Mouse (Mus musculus) midbrain, postnatal 0 days (tissue): ENCODE measurements around the gene Lrrtm1. TPM values are rescaled to one million over a fixed set of nuclear protein-coding genes. Genes with fewer than 3 reads are reported as not detected.

Experiments used
- ATAC-seq: fragments of 200-750 bp; cut with Nextera tagmentation; 2 replicates; pipeline ENCODE4 v1.8.0; 2017; ENCODE audit warnings: moderate number of reproducible peaks, mild to moderate bottlenecking, moderate TSS enrichment, moderate library complexity; ENCODE audit not compliant: low FRiP score
- DNase-seq: peaks from one replicate; pipeline ENCODE4 v3.0.0-alpha.2; 2015; ENCODE audit warnings: low spot score
- H3K27ac ChIP-seq: fragments of 300-500 bp; sonication (generic); 2 replicates; pipeline ENCODE4 v1.5.1; 2014; ENCODE audit warnings: low read depth, mild to moderate bottlenecking, low read length, mixed read lengths
- H3K27me3 ChIP-seq: fragments of 300-500 bp; sonication (generic); 2 replicates; pipeline ENCODE4 v1.6.1; 2014; ENCODE audit warnings: low read length, control low read depth, mixed read lengths; ENCODE audit not compliant: insufficient read depth
- H3K36me3 ChIP-seq: fragments of 300-500 bp; sonication (generic); 2 replicates; pipeline ENCODE4 v1.6.1; 2014; ENCODE audit warnings: low read length, control low read depth, mixed read lengths; ENCODE audit not compliant: insufficient read depth
- H3K4me1 ChIP-seq: fragments of 300-500 bp; sonication (generic); 2 replicates; pipeline ENCODE4 v1.6.1; 2014; ENCODE audit warnings: mild to moderate bottlenecking, control low read depth, antibody characterized with exemption, low read length, mixed read lengths; ENCODE audit not compliant: insufficient read depth
- H3K4me2 ChIP-seq: fragments of 300-500 bp; sonication (generic); 2 replicates; pipeline ENCODE4 v1.6.1; 2014; ENCODE audit warnings: low read depth, mild to moderate bottlenecking, low read length, mixed read lengths; ENCODE audit not compliant: poor library complexity, severe bottlenecking
- H3K4me3 ChIP-seq: fragments of 300-500 bp; sonication (generic); 2 replicates; pipeline ENCODE4 v1.5.1; 2014; ENCODE audit warnings: low read depth, mild to moderate bottlenecking, low read length, moderate library complexity
- H3K9ac ChIP-seq: fragments of 300-500 bp; sonication (generic); replicated peaks from 2 replicates; pipeline ENCODE4 v1.6.1; 2014; ENCODE audit warnings: mild to moderate bottlenecking, low read length, moderate library complexity, mixed read lengths; ENCODE audit not compliant: poor library complexity, severe bottlenecking
- H3K9me3 ChIP-seq: fragments of 300-500 bp; sonication (generic); 2 replicates; pipeline ENCODE4 v1.6.1; 2016; ENCODE audit warnings: low read length, control low read depth
- CTCF ChIP-seq: IDR thresholded peaks from 2 replicates; pipeline ENCODE4 v1.5.1; 2016; ENCODE audit warnings: antibody characterized with exemption, mild to moderate bottlenecking
- WGBS: fragments of 180-500 bp; shearing (Covaris S2); extraction: QIAGEN DNeasy Blood & Tissue Kit; methylation state at CpG from one replicate; pipeline ENCODE4 v1.1.7; 2014; 5-methylcytosine and 5-hydroxymethylcytosine counted together
- polyA plus RNA-seq: library from polyadenylated mRNA; unstranded; fragments of >200 nt; fragmentation: Nextera tagmentation; extraction: Ambion mirVana; gene quantifications from 2 replicates; pipeline ENCODE4 v1.2.1, GENCODE M21; 2015
- total RNA-seq: library from RNA; depleted of rRNA; stranded (reverse); fragments of >200 nt; gene quantifications from 2 replicates; pipeline ENCODE4 v1.2.3, GENCODE M21; 2014

The Lrrtm1 gene
- total and polyA plus RNA-seq, 2 experiments from 2014 or later = 61.5 to 72.8 TPM

DNA sequence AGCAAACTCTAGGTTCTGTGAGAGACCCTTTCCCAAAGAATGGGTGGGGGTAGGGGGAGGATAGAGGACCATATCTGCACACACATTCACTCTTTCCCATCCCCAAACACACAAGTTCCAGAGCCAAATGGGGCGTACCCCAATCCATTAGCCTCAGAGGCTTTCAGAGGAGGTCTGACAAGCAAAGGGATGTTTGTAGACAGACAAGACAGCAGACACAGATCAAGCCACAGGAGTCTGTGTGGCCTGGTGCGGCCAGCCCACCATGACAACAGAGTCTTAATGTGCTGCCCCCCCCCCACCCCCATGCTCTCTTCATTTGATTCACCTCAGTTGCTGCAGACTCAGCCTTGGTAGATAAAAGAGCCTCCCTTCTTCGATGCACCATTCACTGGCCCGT lies 27.2 kb upstream of the Lrrtm1 start:
- TF ChIP-seq CTCF = no peak
- no peak overlapping the region for H3K4me2 ChIP-seq
- H3K27me3 ChIP-seq = no peaks in the 10 kb centered on the region
- H3K4me3 ChIP-seq = no peak overlapping the region
- no peak overlapping the region for H3K9ac ChIP-seq
- WGBS = 52% methylated on average over 4 of the region's 4 CpGs
- DNase-seq = no peak
- peaks cover 5% of the 10 kb centered on the region; the same call in 1 of the 2 replicates for H3K4me1 ChIP-seq
- no peak overlapping the region for H3K27ac ChIP-seq
- H3K36me3 ChIP-seq = no peaks in the 10 kb centered on the region
- ATAC-seq = no peak
- no peaks in the 10 kb centered on the region for H3K9me3 ChIP-seq

DNA sequence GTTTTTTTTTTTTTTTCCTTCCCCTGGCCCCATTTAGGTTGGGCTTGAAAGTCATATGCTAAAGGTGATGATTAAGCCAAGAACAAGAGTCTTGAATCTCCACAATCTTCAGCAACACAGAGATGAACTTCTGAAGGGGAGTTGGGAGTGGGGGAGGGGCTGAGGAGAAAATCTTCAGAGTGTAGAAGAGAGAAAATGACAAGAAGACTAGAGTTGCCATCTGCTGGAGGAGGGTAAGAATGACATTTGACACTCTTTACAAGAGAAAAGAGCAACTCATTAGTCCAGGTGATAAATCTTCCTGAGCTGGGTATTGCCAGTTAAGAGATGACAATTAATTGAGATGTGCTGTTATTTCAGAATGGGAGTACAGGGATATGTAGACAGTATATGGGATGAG lies 23.6 kb upstream of the Lrrtm1 start:
- no peaks in the 10 kb centered on the region for H3K36me3 ChIP-seq
- H3K27ac ChIP-seq = no peak overlapping the region
- DNase-seq (peak; percentile 70), ATAC-seq (no peak)
- no peak overlapping the region for H3K4me3 ChIP-seq
- peaks cover 7% of the 10 kb centered on the region for H3K4me1 ChIP-seq
- TF ChIP-seq CTCF = peak; percentile 69
- H3K9ac ChIP-seq = no peak overlapping the region
- H3K4me2 ChIP-seq = no peak overlapping the region
- H3K9me3 ChIP-seq = no peaks in the 10 kb centered on the region
- H3K27me3 ChIP-seq = no peaks in the 10 kb centered on the region

DNA sequence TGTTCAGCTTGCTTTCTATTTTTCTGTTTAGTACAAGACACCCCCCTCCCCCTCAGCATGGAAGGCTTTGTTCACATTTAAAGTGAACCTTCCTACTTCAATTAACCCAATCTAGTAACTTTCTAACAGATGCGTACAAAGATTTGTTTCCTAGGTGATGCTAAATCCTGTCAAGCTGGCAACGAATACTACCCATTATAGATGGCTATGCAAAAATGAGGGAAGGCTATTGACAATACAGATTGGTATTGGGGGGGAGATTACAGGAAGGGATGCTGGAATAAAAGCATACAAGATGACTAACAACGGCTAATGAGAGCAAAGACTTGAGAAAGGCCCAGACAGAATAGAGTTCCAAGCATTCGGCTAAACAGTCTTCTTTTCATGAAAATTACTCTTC lies 21.7 kb upstream of the Lrrtm1 start:
- H3K36me3 ChIP-seq = no peaks in the 10 kb centered on the region
- no peaks in the 10 kb centered on the region for H3K27me3 ChIP-seq
- no peak for DNase-seq
- 32% methylated on average over 4 of the region's 4 CpGs for WGBS
- no peak for TF ChIP-seq CTCF
- no peak for ATAC-seq
- H3K4me3 ChIP-seq = no peak overlapping the region
- no peak overlapping the region for H3K4me2 ChIP-seq
- no peak overlapping the region for H3K9ac ChIP-seq
- no peak overlapping the region for H3K27ac ChIP-seq
- no peaks in the 10 kb centered on the region for H3K9me3 ChIP-seq
- H3K4me1 ChIP-seq = peaks cover 6% of the 10 kb centered on the region

DNA sequence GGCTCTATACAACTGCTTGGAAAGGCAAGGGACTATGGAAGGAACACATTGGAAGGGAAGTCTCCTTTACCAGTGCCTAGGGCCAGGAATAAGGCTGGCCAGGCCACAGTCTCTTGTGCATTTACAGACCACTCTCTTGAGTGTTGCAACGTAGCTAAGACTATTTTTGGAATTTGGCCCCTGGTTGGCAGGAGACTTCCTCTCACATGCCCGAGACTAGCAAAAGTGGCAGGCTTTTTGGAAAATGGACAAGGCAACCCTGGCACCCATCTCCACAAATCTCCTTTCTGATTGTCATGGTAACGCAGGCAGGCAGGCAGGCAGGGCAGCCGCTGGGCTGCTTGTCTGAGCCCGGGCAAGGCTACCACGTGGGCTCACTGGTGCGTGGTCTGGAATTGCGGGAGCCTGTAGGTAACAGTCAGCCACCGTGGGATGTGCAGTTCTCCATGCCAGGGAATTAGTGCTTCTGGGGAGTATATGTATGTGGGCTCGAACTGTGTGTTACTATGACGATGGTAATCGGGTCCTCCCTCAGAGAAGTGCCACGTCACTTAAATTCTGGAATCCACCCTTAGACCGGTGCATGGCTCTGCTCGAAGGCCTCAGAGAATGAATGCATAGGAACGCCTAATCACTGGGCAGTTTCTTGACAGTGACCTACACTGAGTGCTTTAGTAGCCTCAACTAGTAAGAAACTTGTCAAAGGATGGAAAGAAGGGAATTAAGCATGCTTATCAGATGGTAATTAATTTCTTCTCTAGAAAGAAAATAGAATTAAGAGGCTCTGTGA lies 19.4 kb upstream of the Lrrtm1 start:
- no peak overlapping the region for H3K9ac ChIP-seq
- no peak overlapping the region for H3K27ac ChIP-seq
- peak; percentile 74 for DNase-seq
- no peaks in the 10 kb centered on the region for H3K27me3 ChIP-seq
- no peak overlapping the region for H3K4me3 ChIP-seq
- TF ChIP-seq CTCF = no peak
- no peaks in the 10 kb centered on the region for H3K36me3 ChIP-seq
- peaks cover 6% of the 10 kb centered on the region for H3K4me1 ChIP-seq
- WGBS = 25% methylated on average over 16 of the region's 16 CpGs
- no peaks in the 10 kb centered on the region for H3K9me3 ChIP-seq
- H3K4me2 ChIP-seq = peak overlapping the region; percentile 30; the same call in 1 of the 2 replicates
- ATAC-seq = peak; percentile 84

DNA sequence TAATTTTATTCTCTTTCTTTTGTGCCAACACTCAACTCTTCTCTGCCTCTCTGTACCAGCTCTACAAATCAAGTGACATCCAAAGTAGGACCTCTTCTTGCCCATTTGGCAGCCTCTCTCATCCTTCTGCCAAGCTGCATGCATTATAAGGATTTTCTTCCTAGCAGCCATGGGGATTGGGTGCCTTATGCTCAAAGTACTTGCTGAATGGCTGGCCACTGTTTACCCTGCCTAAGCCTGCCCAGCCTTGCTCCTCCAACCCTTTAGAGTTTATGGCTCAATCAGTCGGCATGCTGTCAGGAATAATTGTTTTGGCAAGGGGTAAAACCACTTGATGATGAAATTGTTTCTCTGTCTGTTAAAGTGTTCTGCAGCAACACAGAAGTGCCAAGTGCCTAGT lies 2.1 kb upstream of the Lrrtm1 start:
- TF ChIP-seq CTCF = no peak
- Histone ChIP-seq H3K36me3 (no peaks in the 10 kb centered on the region), H3K4me2 (no peak overlapping the region), H3K4me3 (no peak overlapping the region), H3K4me1 (no peaks in the 10 kb centered on the region), H3K9me3 (no peaks in the 10 kb centered on the region), H3K27me3 (no peaks in the 10 kb centered on the region), H3K9ac (no peak overlapping the region), H3K27ac (no peak overlapping the region)
- peak; percentile 84 for DNase-seq
- ATAC-seq = peak; percentile 28; the same call in 1 of the 2 replicates
- WGBS = 33% methylated on average over 1 of the region's 1 CpGs

DNA sequence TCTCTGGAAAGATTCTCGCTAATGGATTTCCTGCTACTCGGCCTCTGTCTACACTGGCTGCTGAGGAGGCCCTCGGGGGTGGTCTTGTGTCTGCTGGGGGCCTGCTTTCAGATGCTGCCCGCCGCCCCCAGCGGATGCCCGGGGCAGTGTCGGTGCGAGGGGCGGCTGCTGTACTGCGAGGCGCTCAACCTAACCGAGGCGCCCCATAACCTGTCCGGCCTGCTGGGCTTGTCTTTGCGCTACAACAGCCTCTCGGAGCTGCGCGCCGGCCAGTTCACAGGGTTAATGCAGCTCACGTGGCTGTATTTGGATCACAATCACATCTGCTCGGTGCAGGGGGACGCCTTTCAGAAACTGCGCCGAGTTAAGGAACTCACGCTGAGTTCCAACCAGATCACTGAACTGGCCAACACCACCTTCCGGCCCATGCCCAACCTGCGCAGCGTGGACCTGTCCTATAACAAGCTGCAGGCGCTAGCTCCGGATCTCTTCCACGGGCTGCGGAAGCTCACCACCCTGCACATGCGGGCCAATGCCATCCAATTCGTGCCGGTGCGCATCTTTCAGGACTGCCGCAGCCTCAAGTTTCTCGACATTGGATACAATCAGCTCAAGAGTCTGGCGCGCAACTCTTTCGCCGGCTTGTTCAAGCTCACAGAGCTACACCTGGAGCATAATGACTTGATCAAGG lies 1.2 kb downstream of the Lrrtm1 start:
- peak overlapping the region; percentile 80 for H3K27ac ChIP-seq
- H3K9ac ChIP-seq = peak overlapping the region; percentile 73
- TF ChIP-seq CTCF = peak; percentile 46
- H3K4me3 ChIP-seq = peak overlapping the region; percentile 67
- peak; percentile 55 for DNase-seq
- H3K36me3 ChIP-seq = no peaks in the 10 kb centered on the region
- ATAC-seq = peak; percentile 55
- H3K9me3 ChIP-seq = no peaks in the 10 kb centered on the region
- peak overlapping the region; percentile 94 for H3K4me2 ChIP-seq
- H3K27me3 ChIP-seq = no peaks in the 10 kb centered on the region
- no peaks in the 10 kb centered on the region for H3K4me1 ChIP-seq
- WGBS = under 1% methylated on average over 43 of the region's 43 CpGs
